Mouse (Mus musculus) duodenum, adult 2 months (tissue): ENCODE measurements around the gene Sstr5. TPM values are rescaled to one million over a fixed set of nuclear protein-coding genes. Genes with fewer than 3 reads are reported as not detected.

Experiments
- polyA plus RNA-seq: library from polyadenylated mRNA; depleted of rRNA; stranded (reverse); fragments of >200 nt; gene quantifications from 2 replicates; pipeline ENCODE4 v1.2.3, GENCODE M21; 2012; ENCODE audit warnings: low replicate concordance; rRNA removed

Gene Sstr5
- 0.33 and 0.70 TPM in 2 replicates for polyA plus RNA-seq

GRCm38 (mm10) chr17:25497013-25497412 lies at the start of gene Sstr5:
TSS of gene Sstr5 (minus strand) at chr17:25497288.

GRCm38 (mm10) chr17:25454272-25454671 lies 42.8 kb downstream of the Sstr5 start, which contains the start of gene Tekt4:
TSS of gene Tekt4 (plus strand) at chr17:25454615.

Other genes with a start within 250 kb of the Sstr5 start
- gene Baiap3, start 240.9 kb downstream of the Sstr5 start, polyA plus RNA-seq, result 19.8 and 28.1 TPM in 2 replicates
- 52.6 and 73.8 TPM in 2 replicates for gene Ube2i, start 222.7 kb downstream of the Sstr5 start, polyA plus RNA-seq
- not detected in 2 replicates for gene Prss34, start 198.9 kb downstream of the Sstr5 start, polyA plus RNA-seq
- 0.34 TPM in 1 of 2 replicates, not detected in the other for gene Prss28, start 188.6 kb downstream of the Sstr5 start, polyA plus RNA-seq
- gene Prss29, start 178.6 kb downstream of the Sstr5 start, polyA plus RNA-seq, result not detected in 2 replicates
- not detected in 2 replicates for gene Tpsab1, start 151.7 kb downstream of the Sstr5 start, polyA plus RNA-seq
- 0.74 and 2.4 TPM in 2 replicates for gene Tpsb2, start 131.0 kb downstream of the Sstr5 start, polyA plus RNA-seq
- gene Tpsg1, start 128.0 kb downstream of the Sstr5 start, polyA plus RNA-seq, result 32.4 and 59.2 TPM in 2 replicates
- 20.3 and 29.6 TPM in 2 replicates for gene Cacna1h, start 63.5 kb downstream of the Sstr5 start, polyA plus RNA-seq
- 0.13 and 0.19 TPM in 2 replicates for gene Tekt4, start 42.7 kb downstream of the Sstr5 start, polyA plus RNA-seq
- gene Sox8, start 73.4 kb upstream of the Sstr5 start, polyA plus RNA-seq, result 0.35 and 0.44 TPM in 2 replicates
- gene Lmf1, start 81.8 kb upstream of the Sstr5 start, polyA plus RNA-seq, result 12.1 and 16.5 TPM in 2 replicates
- gene Gng13, start 219.9 kb upstream of the Sstr5 start, polyA plus RNA-seq, result 0.23 TPM in 1 of 2 replicates, not detected in the other
- 10.7 and 13.7 TPM in 2 replicates for gene Chtf18, start 230.1 kb upstream of the Sstr5 start, polyA plus RNA-seq
- gene Rpusd1, start 230.4 kb upstream of the Sstr5 start, polyA plus RNA-seq, result 23.9 and 28.5 TPM in 2 replicates
- gene Mslnl, start 238.8 kb upstream of the Sstr5 start, polyA plus RNA-seq, result 0.27 and 0.29 TPM in 2 replicates